Mouse (Mus musculus): ENCODE data around the gene Skida1.

GRCm38 (mm10) chr2:18039566-18040290 is 9.1 kb downstream of the Skida1 start:
- TF ChIP-seq CTCF (IDR thresholded peaks at IDR 0.05) (no peak), EP300 (IDR thresholded peaks at IDR 0.05) (no peak)
